Mouse (Mus musculus) embryonic facial prominence, embryonic 12.5 days (tissue): ENCODE data around the gene Vsig10. TPM values are rescaled to one million over a fixed set of nuclear protein-coding genes. Genes with fewer than 3 reads are reported as not detected.
A peak's percentile ranks its signal among the peaks of the same experiment; 100 is the strongest.
"Not testable (repeated sequence)": the region's sequence is repeated elsewhere in the genome, so short reads cannot be mapped to it uniquely, and the experiment has no call there.

Experiments used
- ATAC-seq: fragments of 200-750 bp; cut with Nextera tagmentation; 2 replicates; pipeline ENCODE4 v1.8.0; 2017; ENCODE audit not compliant: insufficient number of reproducible peaks, insufficient read depth, low FRiP score, low TSS enrichment
- H3K27ac ChIP-seq: fragments of 300-500 bp; sonication (generic); 2 replicates; pipeline ENCODE4 v1.5.1; 2016; ENCODE audit warnings: mild to moderate bottlenecking
- H3K27me3 ChIP-seq: fragments of 300-500 bp; sonication (generic); 2 replicates; pipeline ENCODE4 v1.6.1; 2016; ENCODE audit warnings: mild to moderate bottlenecking, moderate library complexity
- H3K36me3 ChIP-seq: fragments of 300-500 bp; sonication (generic); 2 replicates; pipeline ENCODE4 v1.6.1; 2016; ENCODE audit warnings: mild to moderate bottlenecking
- H3K4me1 ChIP-seq: fragments of 300-500 bp; sonication (generic); 2 replicates; pipeline ENCODE4 v1.6.1; 2016
- H3K4me2 ChIP-seq: fragments of 300-500 bp; sonication (generic); replicated peaks from 2 replicates; pipeline ENCODE4 v1.6.1; 2016; ENCODE audit warnings: mild to moderate bottlenecking, moderate library complexity
- H3K4me3 ChIP-seq: fragments of 300-500 bp; sonication (generic); 2 replicates; pipeline ENCODE4 v1.5.1; 2016; ENCODE audit warnings: mild to moderate bottlenecking
- H3K9ac ChIP-seq: fragments of 300-500 bp; sonication (generic); 2 replicates; pipeline ENCODE4 v1.6.1; 2016; ENCODE audit warnings: mild to moderate bottlenecking, moderate library complexity
- H3K9me3 ChIP-seq: fragments of 300-500 bp; sonication (generic); 2 replicates; pipeline ENCODE4 v1.6.1; 2016; ENCODE audit warnings: mild to moderate bottlenecking, moderate library complexity
- WGBS: fragments of 180-500 bp; shearing (Covaris S2); methylation state at CpG from one replicate; pipeline ENCODE4 v1.1.7; 2016; 5-methylcytosine and 5-hydroxymethylcytosine counted together
- polyA plus RNA-seq: library from polyadenylated mRNA; unstranded; fragments of >200 nt; fragmentation: Nextera tagmentation; extraction: Ambion mirVana; gene quantifications from 2 replicates; pipeline ENCODE4 v1.2.1, GENCODE M21; 2016

The Vsig10 gene
- polyA plus RNA-seq, 1 experiment from 2014 or later = 6.7 TPM

DNA sequence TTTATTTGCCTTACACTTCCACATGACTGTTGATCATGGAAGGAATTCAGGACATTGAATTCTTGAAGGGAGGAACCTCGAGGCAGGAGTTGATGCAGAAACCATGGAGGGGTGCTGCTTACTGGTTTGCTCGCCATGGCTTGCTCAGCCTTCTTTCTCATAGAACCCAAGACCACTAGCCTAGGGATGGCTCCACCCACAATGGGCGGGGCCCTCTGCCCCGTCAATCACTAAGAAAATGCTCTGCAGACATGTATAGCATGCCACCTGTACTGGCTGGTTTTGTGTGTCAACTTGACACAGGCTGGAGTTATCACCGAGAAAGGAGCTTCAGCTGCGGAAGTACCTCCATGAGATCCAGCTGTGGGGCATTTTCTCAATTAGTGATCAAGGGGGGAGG is 21.2 kb downstream of the Vsig10 start:
- Histone ChIP-seq H3K27me3 (no peaks in the 10 kb centered on the region), H3K9me3 (no peaks in the 10 kb centered on the region), H3K4me2 (no peak overlapping the region), H3K9ac (no peak overlapping the region), H3K4me1 (no peaks in the 10 kb centered on the region), H3K36me3 (0 out of 2 replicates have a peak, but pooled peaks cover 4% of the 10 kb centered on the region), H3K27ac (no peak overlapping the region), H3K4me3 (no peak overlapping the region)
- WGBS = 79% methylated on average over 6 of the region's 6 CpGs
- ATAC-seq = no peak

DNA sequence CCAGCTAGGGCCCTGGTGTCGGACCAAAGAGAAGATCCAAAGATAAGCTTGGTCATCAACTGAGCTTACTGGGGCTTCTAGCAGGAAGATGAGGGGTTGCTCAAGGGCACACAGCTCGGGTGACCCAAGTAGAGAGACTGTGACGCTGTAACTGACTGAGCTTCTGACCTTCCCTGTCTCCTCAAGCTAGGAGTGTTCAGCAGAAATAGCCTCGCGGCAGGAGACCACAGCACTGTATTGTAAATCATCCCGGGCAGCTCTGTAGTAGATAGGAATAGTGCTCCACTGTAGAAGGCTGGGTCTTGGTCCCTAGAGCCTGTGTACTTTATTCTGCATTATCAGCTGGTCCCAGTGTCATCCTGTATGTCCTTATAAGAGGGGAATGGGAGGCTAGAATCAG is 23.0 kb downstream of the Vsig10 start:
- no peak for ATAC-seq
- Histone ChIP-seq H3K4me2 (no peak overlapping the region), H3K4me3 (no peak overlapping the region), H3K9me3 (no peaks in the 10 kb centered on the region), H3K27me3 (no peaks in the 10 kb centered on the region), H3K27ac (no peak overlapping the region), H3K36me3 (0 out of 2 replicates have a peak, but pooled peaks cover 2% of the 10 kb centered on the region), H3K9ac (no peak overlapping the region), H3K4me1 (0 out of 2 replicates have a peak, but pooled peaks cover 6% of the 10 kb centered on the region)
- WGBS = 86% methylated on average over 6 of the region's 6 CpGs

DNA sequence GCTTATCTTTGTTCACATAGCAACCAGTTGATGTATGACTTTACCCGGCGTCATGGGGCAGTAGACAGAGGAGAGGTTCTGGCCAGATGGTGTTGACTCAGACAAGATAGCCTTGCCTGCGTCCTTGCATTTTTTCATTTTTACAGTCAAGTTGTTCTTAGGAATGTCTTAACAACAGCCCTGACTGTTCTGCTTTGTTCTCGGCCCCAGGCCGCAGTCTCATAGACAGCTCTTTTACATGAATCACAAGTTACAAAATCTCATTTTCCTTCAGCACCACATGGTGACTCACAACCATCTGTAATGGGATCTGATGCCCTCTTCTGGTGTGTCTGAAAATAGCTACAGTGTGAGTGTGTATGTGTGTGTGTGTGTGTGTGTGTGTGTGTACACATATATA is 25.6 kb downstream of the Vsig10 start:
- not testable (repeated sequence) for ATAC-seq, H3K36me3 ChIP-seq, H3K9ac ChIP-seq, H3K4me3 ChIP-seq, H3K27ac ChIP-seq, H3K4me2 ChIP-seq, H3K27me3 ChIP-seq, H3K4me1 ChIP-seq
- peaks cover 10% of the 10 kb centered on the region for H3K9me3 ChIP-seq
- 86% methylated on average over 5 of the region's 5 CpGs for WGBS

DNA sequence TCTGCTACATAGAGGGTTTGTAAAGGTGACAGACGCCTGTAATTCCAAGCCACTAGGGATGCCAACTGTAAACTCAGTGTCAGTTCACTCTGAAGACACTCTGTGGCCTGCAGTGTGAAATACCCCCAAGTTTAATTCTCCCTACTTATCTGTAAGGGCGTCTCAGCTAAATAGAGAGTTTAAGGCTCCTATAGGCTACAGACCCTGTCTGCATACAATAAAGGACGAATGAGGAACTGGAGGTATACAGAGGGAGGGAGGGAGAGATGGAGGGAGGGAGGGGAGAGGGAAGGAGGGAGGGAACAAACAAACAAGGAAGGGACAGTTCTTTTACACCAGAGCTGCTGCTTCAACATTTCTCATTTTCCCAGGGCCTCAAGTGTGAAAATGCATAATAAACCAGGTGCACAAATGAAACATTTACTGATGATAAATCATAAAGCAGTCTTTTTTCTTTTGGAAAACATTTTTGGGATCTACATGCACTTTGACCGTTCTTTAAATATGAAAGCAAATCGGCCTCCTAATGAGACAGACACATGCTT is 26.6 kb downstream of the Vsig10 start:
- WGBS = 75% methylated on average over 5 of the region's 5 CpGs
- no peak overlapping the region for H3K9ac ChIP-seq
- ATAC-seq = no peak
- H3K36me3 ChIP-seq = peaks cover 3% of the 10 kb centered on the region; the same call in 1 of the 2 replicates
- H3K4me2 ChIP-seq = no peak overlapping the region
- 0 out of 2 replicates have a peak, but pooled peaks cover 6% of the 10 kb centered on the region for H3K4me1 ChIP-seq
- H3K9me3 ChIP-seq = peaks cover 11% of the 10 kb centered on the region
- no peaks in the 10 kb centered on the region for H3K27me3 ChIP-seq
- H3K27ac ChIP-seq = no peak overlapping the region
- no peak overlapping the region for H3K4me3 ChIP-seq

GRCm38 (mm10) chr5:117346281-117346680 is 27.4 kb downstream of the Vsig10 start:
- Histone ChIP-seq H3K4me3 (no peak overlapping the region), H3K4me2 (no peak overlapping the region), H3K27ac (no peak overlapping the region), H3K36me3 (peaks cover 3% of the 10 kb centered on the region; the same call in 1 of the 2 replicates), H3K4me1 (0 out of 2 replicates have a peak, but pooled peaks cover 6% of the 10 kb centered on the region), H3K9me3 (peaks cover 11% of the 10 kb centered on the region), H3K27me3 (no peaks in the 10 kb centered on the region), H3K9ac (no peak overlapping the region)
- WGBS = 39% methylated on average over 3 of the region's 3 CpGs
- no peak for ATAC-seq

DNA sequence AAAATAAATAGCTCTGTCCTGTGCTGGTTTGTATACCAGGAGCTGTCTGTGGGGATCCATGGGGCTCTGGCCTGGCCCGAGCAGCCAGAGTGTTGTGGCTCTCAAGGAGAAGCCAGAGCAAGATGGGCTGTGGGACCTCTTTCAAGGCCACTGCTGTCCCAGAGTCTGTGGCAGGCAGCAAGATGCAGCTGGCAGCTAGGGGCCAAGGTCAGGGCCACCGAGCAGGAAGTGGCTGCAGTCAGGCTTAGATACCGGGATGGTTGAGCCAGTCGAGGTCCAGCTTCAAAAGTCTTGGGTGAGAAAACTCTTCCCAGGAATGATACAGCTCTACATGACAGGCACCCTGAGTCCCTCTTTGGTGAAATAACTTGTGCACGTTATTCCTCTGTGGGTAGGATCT is 28.1 kb downstream of the Vsig10 start:
- WGBS = 77% methylated on average over 5 of the region's 5 CpGs
- no peak overlapping the region for H3K27ac ChIP-seq
- H3K9me3 ChIP-seq = peaks cover 11% of the 10 kb centered on the region
- H3K4me1 ChIP-seq = 0 out of 2 replicates have a peak, but pooled peaks cover 6% of the 10 kb centered on the region
- H3K4me2 ChIP-seq = no peak overlapping the region
- no peaks in the 10 kb centered on the region for H3K27me3 ChIP-seq
- ATAC-seq = no peak
- H3K4me3 ChIP-seq = no peak overlapping the region
- H3K36me3 ChIP-seq = peaks cover 3% of the 10 kb centered on the region; the same call in 1 of the 2 replicates
- H3K9ac ChIP-seq = no peak overlapping the region

- Histone ChIP-seq H3K27ac (no peak overlapping the region), H3K9me3 (peaks cover 11% of the 10 kb centered on the region), H3K4me2 (no peak overlapping the region), H3K27me3 (no peaks in the 10 kb centered on the region), H3K36me3 (peaks cover 3% of the 10 kb centered on the region; the same call in 1 of the 2 replicates), H3K9ac (no peak overlapping the region), H3K4me3 (no peak overlapping the region), H3K4me1 (0 out of 2 replicates have a peak, but pooled peaks cover 6% of the 10 kb centered on the region)
- 90% methylated on average over 2 of the region's 2 CpGs for WGBS
- ATAC-seq = no peak
Observed at GRCm38 (mm10) chr5:117347838-117348237, 29.0 kb downstream of the Vsig10 start.

- WGBS = 24% methylated on average over 19 of the region's 19 CpGs
- H3K27ac ChIP-seq = no peak overlapping the region
Observed at GRCm38 (mm10) chr5:117348279-117348678, 29.4 kb downstream of the Vsig10 start.

DNA sequence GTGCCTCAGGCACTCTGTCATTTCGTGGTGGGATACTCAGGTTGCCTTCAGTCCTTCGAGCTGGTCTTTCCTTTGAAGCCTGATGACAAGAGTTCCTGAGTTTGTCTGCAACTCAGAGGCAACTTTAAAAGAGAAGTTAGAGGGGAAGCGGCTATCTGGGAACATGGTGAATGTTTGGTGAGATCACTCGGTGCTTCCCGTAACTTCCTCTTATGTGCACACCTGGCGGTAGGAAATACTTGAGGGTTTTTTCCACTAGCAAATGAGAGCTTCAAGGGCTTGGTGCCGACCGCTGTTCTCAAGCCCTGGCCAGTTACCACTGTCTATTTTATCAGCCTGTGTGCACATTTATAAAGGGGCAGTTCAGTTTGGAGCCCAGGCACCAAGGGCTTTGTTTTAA is 35.2 kb downstream of the Vsig10 start:
- H3K9me3 ChIP-seq = peaks cover 4% of the 10 kb centered on the region; the same call in 1 of the 2 replicates
- no peak for ATAC-seq
- no peak overlapping the region for H3K4me3 ChIP-seq
- H3K9ac ChIP-seq = no peak overlapping the region
- no peak overlapping the region for H3K4me2 ChIP-seq
- no peaks in the 10 kb centered on the region for H3K27me3 ChIP-seq
- peaks cover 13% of the 10 kb centered on the region; the same call in 1 of the 2 replicates for H3K4me1 ChIP-seq
- no peak overlapping the region for H3K27ac ChIP-seq
- WGBS = 78% methylated on average over 8 of the region's 8 CpGs
- H3K36me3 ChIP-seq = peaks cover 3% of the 10 kb centered on the region; the same call in 1 of the 2 replicates

More at GRCm38 (mm10) chr5:117348279-117348678, 29.4 kb downstream of the Vsig10 start:
- ATAC-seq = no peak
- H3K4me3 ChIP-seq = no peak overlapping the region
- H3K4me1 ChIP-seq = 0 out of 2 replicates have a peak, but pooled peaks cover 6% of the 10 kb centered on the region
- no peak overlapping the region for H3K4me2 ChIP-seq
- H3K27me3 ChIP-seq = no peaks in the 10 kb centered on the region
- peaks cover 11% of the 10 kb centered on the region for H3K9me3 ChIP-seq
- no peak overlapping the region for H3K9ac ChIP-seq
- peaks cover 3% of the 10 kb centered on the region; the same call in 1 of the 2 replicates for H3K36me3 ChIP-seq

DNA sequence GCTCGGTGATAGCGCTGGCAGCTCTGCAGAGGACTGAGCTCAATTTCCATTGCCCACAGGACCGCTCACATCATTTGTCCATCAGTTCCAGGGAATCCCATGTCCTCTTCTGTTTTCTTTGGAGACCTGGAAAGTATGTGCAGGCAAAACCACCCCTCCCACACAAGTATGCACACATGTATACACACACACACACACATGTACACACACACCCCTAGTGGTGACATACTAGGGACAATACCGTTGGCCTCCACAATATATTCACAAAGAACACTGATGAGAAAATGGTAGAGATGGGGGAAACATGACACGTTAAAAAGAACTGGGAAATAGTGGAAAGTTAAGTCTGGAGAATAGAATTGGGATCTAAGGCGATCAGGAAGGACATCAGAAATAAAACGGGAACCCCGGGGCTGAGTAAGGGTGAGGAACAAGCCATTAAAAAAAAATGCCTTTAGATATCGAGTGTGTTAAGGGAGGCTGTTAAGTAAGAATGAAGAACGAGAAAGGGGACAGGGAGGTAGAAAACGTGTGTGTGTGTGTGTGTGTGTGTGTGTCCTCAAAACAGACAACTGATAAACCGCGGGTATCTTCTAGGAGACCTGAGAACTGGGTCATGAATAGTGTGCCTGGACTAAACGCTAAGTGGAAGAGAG is 36.9 kb downstream of the Vsig10 start:
- WGBS = 55% methylated on average over 14 of the region's 14 CpGs
- H3K4me3 ChIP-seq = peak overlapping the region; percentile 92
- no peak for ATAC-seq
- H3K4me2 ChIP-seq = peak overlapping the region; percentile 89
- peaks cover 29% of the 10 kb centered on the region for H3K4me1 ChIP-seq
- no peak overlapping the region; the same call in 1 of the 2 replicates for H3K27ac ChIP-seq
- H3K9me3 ChIP-seq = no peaks in the 10 kb centered on the region
- 0 out of 2 replicates have a peak overlapping the region, but pooled peaks have one; percentile 89 for H3K9ac ChIP-seq
- no peaks in the 10 kb centered on the region for H3K36me3 ChIP-seq
- H3K27me3 ChIP-seq = no peaks in the 10 kb centered on the region

- Histone ChIP-seq H3K4me3 (peak overlapping the region; percentile 92), H3K4me1 (peaks cover 30% of the 10 kb centered on the region), H3K27me3 (no peaks in the 10 kb centered on the region), H3K9ac (peak overlapping the region; percentile 89), H3K27ac (peak overlapping the region; percentile 86), H3K9me3 (no peaks in the 10 kb centered on the region), H3K4me2 (peak overlapping the region; percentile 89), H3K36me3 (no peaks in the 10 kb centered on the region)
- peak; percentile 30 for ATAC-seq
- under 1% methylated on average over 17 of the region's 24 CpGs for WGBS
Observed at GRCm38 (mm10) chr5:117356365-117357128, 37.7 kb downstream of the Vsig10 start.
